Mouse (Mus musculus) spleen, adult 2 months (tissue): ENCODE results near the gene Ezh1.

Experiments
- CTCF ChIP-seq: fragments of 200-500 bp; IDR thresholded peaks from 2 replicates; pipeline ENCODE4 v1.5.1; 2011; ENCODE audit warnings: mild to moderate bottlenecking, inconsistent platforms; ENCODE audit not compliant: insufficient read depth, insufficient read length, insufficient replicate concordance; ENCODE audit errors: extremely low read depth
- POLR2A ChIP-seq: fragments of 200-500 bp; IDR thresholded peaks from 2 replicates; pipeline ENCODE4 v1.6.1; 2011; ENCODE audit warnings: low read depth, low read length, inconsistent platforms

GRCm38 (mm10) chr11:101184984-101185383 lies 41.3 kb downstream of the Ezh1 start:
- TF ChIP-seq CTCF (no peak), POLR2A (no peak)
